Mouse (Mus musculus) kidney, adult 8-10 months (tissue): Measurements from ENCODE around the gene Nmi.
"Not testable (repeated sequence)": the region's sequence is repeated elsewhere in the genome, so short reads cannot be mapped to it uniquely, and the experiment has no call there.

ENCODE experiments used
- DNase-seq, 2 experiments: peaks; one replicate each; pipeline ENCODE4 v3.0.0; 2022

Gene Nmi

GRCm38 (mm10) chr2:51973410-51973968, at the start of gene Nmi:
Nmi (minus strand) TSS chr2:51973494.
- peak in 1 of 2 experiments; percentile 5 for DNase-seq

GRCm38 (mm10) chr2:52016361-52016760, 43.1 kb upstream of the Nmi start:
- no peak for DNase-seq

GRCm38 (mm10) chr2:52013306-52013820, 40.1 kb upstream of the Nmi start:
- no peak for DNase-seq

GRCm38 (mm10) chr2:52011820-52012219, 38.5 kb upstream of the Nmi start:
- not testable (repeated sequence) for DNase-seq

- DNase-seq = no peak
These were observed 33.1 kb upstream of the Nmi start for GRCm38 (mm10) chr2:52006380-52006779.

- DNase-seq = not testable (repeated sequence)
These were observed 29.0 kb upstream of the Nmi start for GRCm38 (mm10) chr2:52002299-52002698.

- DNase-seq = no peak
These were observed 28.2 kb upstream of the Nmi start for GRCm38 (mm10) chr2:52001521-52001920.

GRCm38 (mm10) chr2:51999996-52000395, 26.7 kb upstream of the Nmi start:
- DNase-seq = no peak

- no peak for DNase-seq
These were observed 18.2 kb upstream of the Nmi start for GRCm38 (mm10) chr2:51991447-51991846.

GRCm38 (mm10) chr2:51989559-51989958, 16.3 kb upstream of the Nmi start:
- no peak for DNase-seq

- DNase-seq = no peak
These were observed 13.4 kb upstream of the Nmi start for GRCm38 (mm10) chr2:51986695-51987094.

GRCm38 (mm10) chr2:51986157-51986556, 12.9 kb upstream of the Nmi start:
- no peak for DNase-seq

- DNase-seq = peak in 1 of 2 experiments; percentile 31
These were observed 11.9 kb upstream of the Nmi start for GRCm38 (mm10) chr2:51985241-51985640.

- peak in 1 of 2 experiments; percentile 4 for DNase-seq
These were observed 9.0 kb upstream of the Nmi start for GRCm38 (mm10) chr2:51982288-51982687.

- DNase-seq = peak; percentile 35 to 38
These were observed 8.3 kb upstream of the Nmi start for GRCm38 (mm10) chr2:51981630-51982029.

GRCm38 (mm10) chr2:51972641-51973409, 469 bp downstream of the Nmi start:
- peak; percentile 54 to 59 for DNase-seq

- DNase-seq = peak; percentile 17 to 27
These were observed 1.2 kb downstream of the Nmi start for GRCm38 (mm10) chr2:51972142-51972541.

GRCm38 (mm10) chr2:51970897-51971296, 2.4 kb downstream of the Nmi start:
- peak in 1 of 2 experiments; percentile 32 for DNase-seq

- no peak for DNase-seq
These were observed 6.0 kb downstream of the Nmi start for GRCm38 (mm10) chr2:51967288-51967687.

GRCm38 (mm10) chr2:51953648-51954204, 19.6 kb downstream of the Nmi start:
- no peak for DNase-seq

- DNase-seq = no peak
These were observed 22.4 kb downstream of the Nmi start for GRCm38 (mm10) chr2:51950876-51951275.

GRCm38 (mm10) chr2:51948105-51948830, 25.0 kb downstream of the Nmi start:
- DNase-seq = no peak

GRCm38 (mm10) chr2:51945812-51946211, 27.5 kb downstream of the Nmi start:
- DNase-seq = no peak
